Mouse (Mus musculus): ENCODE measurements around the gene Olfr247.
"Not testable (repeated sequence)": the region's sequence is repeated elsewhere in the genome, so short reads cannot be mapped to it uniquely, and the experiment has no call there.

DNA sequence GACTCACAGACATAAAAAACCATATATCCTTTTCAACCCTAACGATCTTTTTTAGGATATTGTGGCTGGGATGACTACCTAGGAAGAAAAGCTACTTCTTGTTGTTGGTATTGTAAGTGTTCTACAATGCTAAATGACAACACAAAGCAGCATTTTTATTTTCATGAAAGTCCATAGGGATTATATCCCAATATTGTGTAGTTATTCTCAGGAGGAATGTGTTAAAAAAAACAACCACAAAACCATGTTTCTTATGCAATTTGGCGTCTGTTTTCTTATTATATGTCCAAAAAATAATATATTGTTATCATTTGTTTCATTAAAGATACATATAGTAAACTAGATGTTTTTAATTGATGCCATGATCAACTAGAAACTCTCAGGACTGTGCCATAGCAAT lies 8.8 kb downstream of the Olfr247 start, which contains the start of gene Olfr819:
- not testable (repeated sequence) for TF ChIP-seq CTCF (IDR thresholded peaks at IDR 0.05; ENCODE audit: borderline replicate concordance, extremely low read depth, insufficient read depth, insufficient read length); POLR2A (IDR thresholded peaks at IDR 0.05; ENCODE audit: borderline replicate concordance, extremely low read depth, insufficient read depth, insufficient read length, poor library complexity, severe bottlenecking)
